Comparison of ENCODE assay signal across 15 mouse cellular contexts in genomic region chr4:63542209-63542608, GRCm38 (mm10). TPM values are rescaled to one million over a fixed set of nuclear protein-coding genes. Genes with fewer than 3 reads are reported as not detected.
A peak's percentile ranks its signal among the peaks of the same experiment; 100 is the strongest.
DNase-seq lines count a peak whose midpoint lies in the region; ATAC-seq and TF ChIP-seq lines count a peak whose summit lies in the region.
"Had no signal": no experiment of that assay in that cellular context is flagged by ENCODE, and none has a peak within 500 bp of the region (broad histone marks: within the 10 kb centered on the region; RNA-seq: fewer than 3 reads in every experiment).

No protein-coding gene starts in this region.

- H3K27me3 ChIP-seq in C2C12 (ENCODE audit: control insufficient read depth, insufficient read depth, insufficient read length) = no peaks in the 10 kb centered on the region
- H3K27me3 ChIP-seq in heart, adult 2 months (ENCODE audit: control insufficient read depth, insufficient read depth, low read length) = no peaks in the 10 kb centered on the region
- H3K27me3 ChIP-seq: hindbrain, embryonic 15.5 days; limb, embryonic 12.5 days; neural tube, embryonic 13.5 days had no signal

- H3K79me2 ChIP-seq in C2C12 (ENCODE audit: control insufficient read depth, insufficient read depth) = peaks cover 26% of the 10 kb centered on the region
- H3K79me2 ChIP-seq in heart, adult 2 months (replicated peaks; ENCODE audit: control insufficient read depth, insufficient read depth, low read length) = no peaks in the 10 kb centered on the region; the same call in 1 of the 2 replicates

- intact Hi-C loops in heart, adult 2 months (cut with DNase I) = loop anchor here (5.0 kb wide), 2 partner anchors 45 to 125 kb away; partner anchors contain the start of gene Whrn
- intact Hi-C loops in heart, postnatal 10 days (cut with DNase I) = loop anchor here (5.0 kb wide), 2 partner anchors 45 to 125 kb away; partner anchors contain the start of gene Whrn

- peak; percentile 93 for TF ChIP-seq EP300 in heart, adult 2 months (IDR thresholded peaks at IDR 0.05; ENCODE audit: insufficient read depth, low read depth, low read length)

- peaks cover 10% of the 10 kb centered on the region for H3K4me1 ChIP-seq in heart, adult 2 months (ENCODE audit: control insufficient read depth, insufficient read depth, low read length)

- peaks cover 16% of the 10 kb centered on the region for H3K79me3 ChIP-seq in C2C12 (ENCODE audit: low read depth)

- H3K9ac ChIP-seq in heart, adult 2 months (ENCODE audit: low read depth, low read length) = no peak overlapping the region
- H3K9ac ChIP-seq: hindbrain, embryonic 15.5 days; limb, embryonic 12.5 days; neural tube, embryonic 13.5 days had no signal

- WGBS in heart, adult 2 months = 22% methylated on average over 2 of the region's 2 CpGs

- H3K36me3 ChIP-seq in C2C12 (ENCODE audit: control insufficient read depth, insufficient read depth) = no peaks in the 10 kb centered on the region
- peaks cover 13% of the 10 kb centered on the region for H3K36me3 ChIP-seq in heart, adult 2 months (ENCODE audit: control insufficient read depth, insufficient read depth, low read length)
- H3K36me3 ChIP-seq: hindbrain, embryonic 15.5 days; neural tube, embryonic 13.5 days had no signal

- H3ac ChIP-seq in C2C12 (ENCODE audit: control insufficient read depth, insufficient read length, low read depth) = no peak overlapping the region

- ATAC-seq in erythroid progenitor cell, adult 5-6 weeks (replicated peaks; ENCODE audit: low FRiP score, poor library complexity, severe bottlenecking) = no peak
- ATAC-seq: midbrain, embryonic 16.5 days had no signal

- H3K27ac ChIP-seq in heart, adult 2 months = peak overlapping the region; percentile 77
- H3K27ac ChIP-seq: hindbrain, embryonic 15.5 days; limb, embryonic 12.5 days; neural tube, embryonic 13.5 days had no signal

- no peak overlapping the region for H3K4me3 ChIP-seq in C2C12 (ENCODE audit: insufficient read depth, poor library complexity, severe bottlenecking)
- H3K4me3 ChIP-seq in heart, adult 2 months = no peak overlapping the region
- H3K4me3 ChIP-seq: hindbrain, embryonic 15.5 days; limb, embryonic 12.5 days; neural tube, embryonic 13.5 days had no signal

- no peak for TF ChIP-seq CTCF in C2C12 (IDR thresholded peaks at IDR 0.05; ENCODE audit: control insufficient read depth, insufficient read depth, insufficient read length)
- TF ChIP-seq CTCF in heart, adult 2 months (IDR thresholded peaks at IDR 0.05) = no peak

- peak; percentile 39 to 43 for DNase-seq in cerebellum, postnatal 10 days
- no peak for DNase-seq in cerebellum, postnatal 25 days
- peak; percentile 59 to 79 for DNase-seq in heart, adult 2 months
- DNase-seq in heart, postnatal 10 days = peak; percentile 82 to 85
- no peak for DNase-seq in Muller cell, postnatal 12 days (ENCODE audit: inconsistent ontology term)
- DNase-seq in left cerebral cortex, adult 11 months (ENCODE audit: low spot score) = no peak
- DNase-seq: adrenal gland, postnatal 25 days; kidney, adult 9 months; thymus, postnatal 36 days had no signal

- TF ChIP-seq POLR2A in heart, adult 2 months (IDR thresholded peaks at IDR 0.05; ENCODE audit: insufficient read depth, low read depth, low read length) = no peak

TF ChIP-seq in C2C12, 6 proteins besides CTCF, POLR2A, EP300 and RAD21:
- TF ChIP-seq FOSL1 (IDR thresholded peaks at IDR 0.05; ENCODE audit: insufficient read depth, low read length, poor library complexity, severe bottlenecking) = no peak
- TF ChIP-seq USF1 (IDR thresholded peaks at IDR 0.05; ENCODE audit: low read depth) = no peak
- TF ChIP-seq CEBPB (IDR thresholded peaks at IDR 0.05; ENCODE audit: low read depth) = no peak
- peak; percentile 54 for TF ChIP-seq MAX (IDR thresholded peaks at IDR 0.05)
- peak; percentile 100 for TF ChIP-seq MYOD1 (IDR thresholded peaks at IDR 0.05; ENCODE audit: control insufficient read depth, insufficient read length, low read depth)

RNA-seq across cellular contexts. Expression of gene Atp6v1g1, which starts 2.4 kb away (rescaled TPM):
- 335 TPM for polyA plus RNA-seq in C2C12 (2012; fragmentation: generic; extraction: Trizol)
- 100 to 1,000 TPM; 138 to 164 TPM for total RNA-seq in heart, adult 2 months (2021)
- polyA plus RNA-seq in heart, adult 2 months (2012; rRNA removed) = 53.6 and 80.9 TPM in 2 replicates
- total RNA-seq in heart, postnatal 10 days (2021) = 100 to 1,000 TPM; 161 to 165 TPM
- 83.0 and 91.2 TPM in 2 replicates for total RNA-seq in erythroid progenitor cell, adult 5-6 weeks (2015; ENCODE audit: low replicate concordance)
- total RNA-seq in erythroid progenitor cell, adult 5-6 weeks (2017; ENCODE audit: low replicate concordance) = 52.5 and 69.6 TPM in 2 replicates

RNA-seq across cellular contexts. Expression of gene Tmem268, which starts 16.4 kb away (rescaled TPM):
- 19.5 TPM for polyA plus RNA-seq in C2C12 (2012; fragmentation: generic; extraction: Trizol)
- 10 to 100 TPM; 10.9 to 11.0 TPM for total RNA-seq in heart, adult 2 months (2021)
- polyA plus RNA-seq in heart, adult 2 months (2012; rRNA removed) = 8.3 and 13.0 TPM in 2 replicates
- total RNA-seq in heart, postnatal 10 days (2021) = 1 to 10 TPM; 5.9 to 6.5 TPM
- 0.42 and 1.4 TPM in 2 replicates for total RNA-seq in erythroid progenitor cell, adult 5-6 weeks (2015; ENCODE audit: low replicate concordance)
- total RNA-seq in erythroid progenitor cell, adult 5-6 weeks (2017; ENCODE audit: low replicate concordance) = 2.0 and 2.1 TPM in 2 replicates

RNA-seq across cellular contexts. Expression of gene Whrn, which starts 46.4 kb away (rescaled TPM):
- polyA plus RNA-seq in C2C12 (2012; fragmentation: generic; extraction: Trizol) = 28.9 TPM
- 10 to 100 TPM; 29.9 to 31.4 TPM for total RNA-seq in heart, adult 2 months (2021)
- polyA plus RNA-seq in heart, adult 2 months (2012; rRNA removed) = 33.9 and 44.7 TPM in 2 replicates
- 10 to 100 TPM in 1 of 2 experiments, 1 to 10 TPM in 1; 10.0 to 11.0 TPM for total RNA-seq in heart, postnatal 10 days (2021)
- total RNA-seq in erythroid progenitor cell, adult 5-6 weeks (2015; ENCODE audit: low replicate concordance) = 0.84 TPM in 1 of 2 replicates, not detected in the other
- 0.77 TPM in 1 of 2 replicates, not detected in the other for total RNA-seq in erythroid progenitor cell, adult 5-6 weeks (2017; ENCODE audit: low replicate concordance)

Comparison
In these comparisons a context has a peak if more than half of its experiments do, and no peak if none do; other contexts are left out.
1. DNase-seq: peak in cerebellum, postnatal 10 days (2 of 2), heart, adult 2 months (2 of 2) and heart, postnatal 10 days (2 of 2); none in cerebellum, postnatal 25 days (0 of 2), Muller cell, postnatal 12 days (single experiment) and left cerebral cortex, adult 11 months (single experiment).
2. RNA of gene Whrn, which starts 46.4 kb away (total RNA-seq): 29.9 to 31.4 TPM in heart, adult 2 months and 10.0 to 11.0 TPM in heart, postnatal 10 days; 0.77 to 0.84 TPM in erythroid progenitor cell, adult 5-6 weeks; every median in the first group is over 4 times any median in the second.